Mouse (Mus musculus) spleen, adult 2 months (tissue): ENCODE data around the gene Dcbld2. TPM values are rescaled to one million over a fixed set of nuclear protein-coding genes. Genes with fewer than 3 reads are reported as not detected.

ENCODE experiments used
- DNase-seq, 2 experiments: peaks; one replicate each; pipeline versions ENCODE4 v3.0.0 to v3.0.0-alpha.2; 2012 to 2021; ENCODE audit warnings: low spot score in 2 of 2, low read depth in 1 of 2
- H3K27ac ChIP-seq: fragments of 200-500 bp; 2 replicates; pipeline ENCODE4 v1.5.1; 2012; ENCODE audit warnings: low read length, inconsistent platforms; ENCODE audit not compliant: insufficient read depth
- H3K27me3 ChIP-seq: fragments of 200-500 bp; 2 replicates; pipeline ENCODE4 v1.6.1; 2012; ENCODE audit warnings: mild to moderate bottlenecking, moderate library complexity, low read length, inconsistent platforms; ENCODE audit not compliant: control insufficient read depth, insufficient read depth
- H3K36me3 ChIP-seq: fragments of 200-500 bp; 2 replicates; pipeline ENCODE4 v1.6.1; 2012; ENCODE audit warnings: mild to moderate bottlenecking, low read length, inconsistent platforms; ENCODE audit not compliant: control insufficient read depth, insufficient read depth
- H3K4me1 ChIP-seq: fragments of 200-500 bp; 2 replicates; pipeline ENCODE4 v1.6.1; 2011; ENCODE audit warnings: inconsistent platforms; ENCODE audit not compliant: control insufficient read depth, insufficient read depth, insufficient read length
- H3K4me3 ChIP-seq: fragments of 200-500 bp; 2 replicates; pipeline ENCODE4 v1.5.1; 2011; ENCODE audit warnings: mild to moderate bottlenecking, inconsistent platforms; ENCODE audit not compliant: insufficient read depth, insufficient read length; ENCODE audit errors: extremely low read depth
- CTCF ChIP-seq: fragments of 200-500 bp; IDR thresholded peaks from 2 replicates; pipeline ENCODE4 v1.5.1; 2011; ENCODE audit warnings: mild to moderate bottlenecking, inconsistent platforms; ENCODE audit not compliant: insufficient read depth, insufficient read length, insufficient replicate concordance; ENCODE audit errors: extremely low read depth
- POLR2A ChIP-seq: fragments of 200-500 bp; IDR thresholded peaks from 2 replicates; pipeline ENCODE4 v1.6.1; 2011; ENCODE audit warnings: low read depth, low read length, inconsistent platforms
- WGBS: fragments of 180-500 bp; shearing (Covaris S2); methylation state at CpG from one replicate; pipeline ENCODE4 v1.1.7; 2018; 5-methylcytosine and 5-hydroxymethylcytosine counted together
- polyA plus RNA-seq: library from polyadenylated mRNA; depleted of rRNA; stranded (reverse); fragments of >200 nt; gene quantifications from 2 replicates; pipeline ENCODE4 v1.2.3, GENCODE M21; 2012; rRNA removed

Gene Dcbld2
- 3.7 and 4.5 TPM in 2 replicates for polyA plus RNA-seq

- TF ChIP-seq CTCF, result no peak
- TF ChIP-seq POLR2A, result no peak
- peak within 1 kb of the TSS; percentile 74 for H3K4me3 ChIP-seq
- peak; percentile 73 to 88 for DNase-seq
- H3K36me3 ChIP-seq, result no peaks in the 10 kb centered on the region
- 1% methylated on average over 31 of the region's 32 CpGs for WGBS
- no peaks in the 10 kb centered on the region; the same call in 1 of the 2 replicates for H3K4me1 ChIP-seq
- peaks cover 9% of the 10 kb centered on the region for H3K27me3 ChIP-seq
- no peak within 1 kb of the TSS for H3K27ac ChIP-seq
These were observed at the start of gene Dcbld2 for GRCm38 (mm10) chr16:58408062-58408486. Gene Dcbld2 (plus strand): TSS chr16:58408443.

GRCm38 (mm10) chr16:58377170-58377569 lies 31.1 kb upstream of the Dcbld2 start:
- Histone ChIP-seq H3K36me3 (no peaks in the 10 kb centered on the region), H3K4me1 (no peaks in the 10 kb centered on the region), H3K27ac (no peak overlapping the region), H3K27me3 (no peaks in the 10 kb centered on the region), H3K4me3 (no peak overlapping the region)
- TF ChIP-seq CTCF (no peak), POLR2A (no peak)
- whole genome bisulfite sequencing, result 73% methylated on average over 1 of the region's 1 CpGs
- DNase-seq, result no peak

- Histone ChIP-seq H3K4me1 (no peaks in the 10 kb centered on the region), H3K27ac (no peak overlapping the region), H3K27me3 (no peaks in the 10 kb centered on the region), H3K36me3 (no peaks in the 10 kb centered on the region), H3K4me3 (no peak overlapping the region)
- 71% methylated on average over 13 of the region's 13 CpGs for WGBS
- TF ChIP-seq POLR2A (no peak), CTCF (no peak)
- no peak for DNase-seq
These were observed 30.3 kb upstream of the Dcbld2 start for GRCm38 (mm10) chr16:58377756-58378503.

GRCm38 (mm10) chr16:58386241-58386757 lies 21.9 kb upstream of the Dcbld2 start:
- no peak overlapping the region for H3K27ac ChIP-seq
- H3K27me3 ChIP-seq, result no peaks in the 10 kb centered on the region
- H3K4me3 ChIP-seq, result no peak overlapping the region
- no peaks in the 10 kb centered on the region for H3K4me1 ChIP-seq
- no peak for DNase-seq
- 79% methylated on average over 4 of the region's 4 CpGs for WGBS
- TF ChIP-seq CTCF (no peak), POLR2A (no peak)
- H3K36me3 ChIP-seq, result no peaks in the 10 kb centered on the region

GRCm38 (mm10) chr16:58389143-58389755 lies 19.0 kb upstream of the Dcbld2 start:
- H3K27me3 ChIP-seq, result no peaks in the 10 kb centered on the region
- H3K27ac ChIP-seq, result no peak overlapping the region
- H3K4me3 ChIP-seq, result no peak overlapping the region
- WGBS, result 73% methylated on average over 7 of the region's 7 CpGs
- no peak for DNase-seq
- H3K36me3 ChIP-seq, result no peaks in the 10 kb centered on the region
- H3K4me1 ChIP-seq, result no peaks in the 10 kb centered on the region
- TF ChIP-seq CTCF (no peak), POLR2A (no peak)

GRCm38 (mm10) chr16:58393036-58393435 lies 15.2 kb upstream of the Dcbld2 start:
- Histone ChIP-seq H3K27me3 (no peaks in the 10 kb centered on the region), H3K4me3 (no peak overlapping the region), H3K4me1 (no peaks in the 10 kb centered on the region), H3K27ac (no peak overlapping the region), H3K36me3 (no peaks in the 10 kb centered on the region)
- TF ChIP-seq CTCF (no peak), POLR2A (no peak)
- 83% methylated on average over 3 of the region's 3 CpGs for WGBS
- DNase-seq, result no peak

DNA sequence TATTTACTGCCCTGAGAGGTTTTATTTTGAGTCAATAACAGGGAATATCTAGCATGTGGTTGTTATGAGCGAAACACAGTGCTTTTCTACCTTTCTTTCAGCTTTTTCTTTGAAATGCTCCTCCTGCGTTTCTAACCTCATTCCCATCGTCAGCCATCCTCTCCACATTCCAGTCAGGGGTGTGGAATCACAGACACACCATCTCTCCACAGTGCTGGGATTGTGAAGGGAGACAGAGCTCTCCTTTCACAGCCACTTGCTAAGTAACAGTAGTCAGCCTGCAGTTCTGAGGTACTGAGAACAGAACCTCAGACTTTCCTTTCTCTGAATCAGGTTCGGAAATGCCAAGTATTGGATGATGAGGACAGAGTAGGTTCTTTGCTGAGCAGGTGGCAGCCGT lies 14.1 kb upstream of the Dcbld2 start:
- WGBS, result 84% methylated on average over 5 of the region's 5 CpGs
- Histone ChIP-seq H3K36me3 (no peaks in the 10 kb centered on the region), H3K27me3 (no peaks in the 10 kb centered on the region), H3K4me3 (no peak overlapping the region), H3K4me1 (no peaks in the 10 kb centered on the region), H3K27ac (no peak overlapping the region)
- no peak for DNase-seq
- no peak for TF ChIP-seq CTCF
- no peak for TF ChIP-seq POLR2A
